Mouse (Mus musculus) heart, adult 2 months (tissue): ENCODE results near the gene Ar. TPM values are rescaled to one million over a fixed set of nuclear protein-coding genes. Genes with fewer than 3 reads are reported as not detected.
A peak's percentile ranks its signal among the peaks of the same experiment; 100 is the strongest.

Experiments
- DNase-seq, 2 experiments: peaks; one replicate each; pipeline ENCODE4 v3.0.0; 2021
- H3K27ac ChIP-seq: fragments of 200-600 bp; 2 replicates; pipeline ENCODE4 v1.8.1; 2022
- H3K27me3 ChIP-seq: fragments of 200-500 bp; 2 replicates; pipeline ENCODE4 v1.6.1; 2012; ENCODE audit warnings: mild to moderate bottlenecking, low read length, inconsistent platforms, mixed read lengths; ENCODE audit not compliant: control insufficient read depth, insufficient read depth
- H3K36me3 ChIP-seq: fragments of 200-500 bp; 2 replicates; pipeline ENCODE4 v1.6.1; 2012; ENCODE audit warnings: low read length, inconsistent platforms; ENCODE audit not compliant: control insufficient read depth, insufficient read depth
- H3K4me1 ChIP-seq: fragments of 200-500 bp; 2 replicates; pipeline ENCODE4 v1.6.1; 2011; ENCODE audit warnings: low read length; ENCODE audit not compliant: control insufficient read depth, insufficient read depth
- H3K4me3 ChIP-seq: fragments of 200-600 bp; 2 replicates; pipeline ENCODE4 v1.8.1; 2022
- H3K79me2 ChIP-seq: fragments of 200-500 bp; replicated peaks from 2 replicates; pipeline ENCODE4 v1.6.1; 2012; ENCODE audit warnings: mild to moderate bottlenecking, inconsistent platforms, low read length, moderate library complexity, mixed read lengths; ENCODE audit not compliant: control insufficient read depth, insufficient read depth
- H3K9ac ChIP-seq: fragments of 200-500 bp; 2 replicates; pipeline ENCODE4 v1.6.1; 2012; ENCODE audit warnings: low read depth, mild to moderate bottlenecking, control low read depth, inconsistent platforms, low read length, mixed read lengths
- CTCF ChIP-seq: fragments of 200-600 bp; IDR thresholded peaks from 2 replicates; pipeline ENCODE4 v1.8.1; 2022; ENCODE audit warnings: antibody characterized with exemption, mild to moderate bottlenecking, moderate library complexity
- EP300 ChIP-seq: fragments of 200-500 bp; IDR thresholded peaks from 2 replicates; pipeline ENCODE4 v1.6.1; 2011; ENCODE audit warnings: low read depth, low read length, control low read depth; ENCODE audit not compliant: insufficient read depth
- POLR2A ChIP-seq: fragments of 200-500 bp; IDR thresholded peaks from 2 replicates; pipeline ENCODE4 v1.6.1; 2011; ENCODE audit warnings: mild to moderate bottlenecking, low read depth, low read length, control low read depth; ENCODE audit not compliant: insufficient read depth
- WGBS: fragments of 180-500 bp; shearing (Covaris S2); methylation state at CpG from one replicate; pipeline ENCODE4 v1.1.7; 2018; 5-methylcytosine and 5-hydroxymethylcytosine counted together
- intact Hi-C: fragments of 180-260 bp; cut with DNase I; formaldehyde crosslinking; loops from one replicate; pipeline ENCODE4 v1.15.1; 2025
- polyA plus RNA-seq: library from polyadenylated mRNA; depleted of rRNA; stranded (reverse); fragments of >200 nt; gene quantifications from 2 replicates; pipeline ENCODE4 v1.2.3, GENCODE M21; 2012
- total RNA-seq, 2 experiments: library from RNA; stranded (reverse); gene quantifications; 2 replicates each; pipeline ENCODE4 v1.2.3; 2021

Gene Ar
- total and polyA plus RNA-seq, 3 experiments: 0.59 to 3.8 (median 2.1) TPM

DNA sequence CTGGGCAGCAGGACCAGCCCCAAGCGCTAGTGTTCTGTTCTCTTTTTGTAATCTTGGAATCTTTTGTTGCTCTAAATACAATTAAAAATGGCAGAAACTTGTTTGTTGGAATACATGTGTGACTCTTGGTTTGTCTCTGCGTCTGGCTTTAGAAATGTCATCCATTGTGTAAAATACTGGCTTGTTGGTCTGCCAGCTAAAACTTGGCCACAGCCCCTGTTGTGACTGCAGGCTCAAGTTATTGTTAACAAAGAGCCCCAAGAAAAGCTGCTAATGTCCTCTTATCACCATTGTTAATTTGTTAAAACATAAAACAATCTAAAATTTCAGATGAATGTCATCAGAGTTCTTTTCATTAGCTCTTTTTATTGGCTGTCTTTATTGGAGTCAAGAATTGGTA, 174.5 kb downstream of the Ar start:
- Histone ChIP-seq H3K4me1 (no peaks in the 10 kb centered on the region), H3K4me3 (no peak overlapping the region), H3K27ac (no peak overlapping the region), H3K9ac (no peak overlapping the region), H3K27me3 (no peaks in the 10 kb centered on the region), H3K79me2 (no peaks in the 10 kb centered on the region), H3K36me3 (no peaks in the 10 kb centered on the region)
- TF ChIP-seq CTCF (no peak), EP300 (no peak), POLR2A (no peak)
- intact Hi-C loops: no loop called here
- WGBS: 66% methylated on average over 2 of the region's 2 CpGs
- no peak for DNase-seq

DNA sequence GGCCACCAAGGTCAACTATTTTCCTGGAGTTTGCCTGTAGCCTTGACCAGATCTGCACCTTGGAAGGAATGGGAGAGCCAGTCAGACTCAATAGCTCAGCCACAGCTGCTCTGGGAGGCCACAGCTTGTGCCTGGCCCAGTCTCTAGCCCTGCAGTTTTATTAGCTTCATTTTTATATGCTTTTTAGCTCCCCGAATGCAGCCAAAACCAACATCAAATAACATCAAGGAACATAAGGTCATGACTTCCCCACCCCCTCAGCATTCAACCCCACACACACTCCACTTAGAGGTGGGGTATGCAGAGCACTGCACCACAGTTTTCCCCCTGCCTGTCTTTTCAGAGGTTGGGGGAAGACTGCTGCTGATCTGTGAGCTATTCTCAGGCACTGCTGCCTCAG, 198.9 kb downstream of the Ar start:
- H3K9ac ChIP-seq: no peak overlapping the region
- no peak overlapping the region for H3K4me3 ChIP-seq
- H3K36me3 ChIP-seq: no peaks in the 10 kb centered on the region
- H3K27me3 ChIP-seq: no peaks in the 10 kb centered on the region
- DNase-seq: peak; percentile 2 to 17
- intact Hi-C loops: no loop called here
- no peak overlapping the region for H3K27ac ChIP-seq
- TF ChIP-seq EP300 (no peak), CTCF (no peak), POLR2A (no peak)
- WGBS: 80% methylated on average over 1 of the region's 1 CpGs
- peaks cover 2% of the 10 kb centered on the region for H3K4me1 ChIP-seq
- H3K79me2 ChIP-seq: no peaks in the 10 kb centered on the region

DNA sequence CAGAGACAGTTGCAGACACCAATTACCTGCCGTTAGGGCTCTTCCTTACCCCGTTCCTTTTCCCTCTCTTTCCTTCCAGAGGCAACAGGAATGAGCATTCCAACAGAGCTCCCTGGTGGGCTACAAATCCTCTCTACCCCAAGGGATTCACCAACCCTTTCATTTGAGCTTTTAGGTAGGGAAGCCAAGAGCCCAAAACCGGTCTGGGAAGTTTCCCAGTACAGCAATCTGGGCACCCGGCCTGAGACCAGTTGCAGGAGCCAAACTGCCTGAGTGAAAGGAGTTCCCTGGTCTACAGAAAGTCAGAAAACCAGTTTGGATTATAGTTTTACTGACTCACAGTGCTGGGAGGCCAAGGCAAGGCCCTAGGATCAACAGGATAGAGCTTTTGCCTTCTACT, 199.5 kb downstream of the Ar start:
- Histone ChIP-seq H3K4me3 (no peak overlapping the region), H3K36me3 (no peaks in the 10 kb centered on the region), H3K27me3 (no peaks in the 10 kb centered on the region), H3K9ac (no peak overlapping the region), H3K79me2 (no peaks in the 10 kb centered on the region), H3K27ac (no peak overlapping the region), H3K4me1 (peaks cover 2% of the 10 kb centered on the region)
- intact Hi-C loops: no loop called here
- WGBS: 28% methylated on average over 4 of the region's 4 CpGs
- no peak for TF ChIP-seq EP300
- TF ChIP-seq CTCF: no peak
- TF ChIP-seq POLR2A: no peak
- peak; percentile 64 for DNase-seq
